Mouse (Mus musculus) liver, adult 2 months (tissue): ENCODE data around the gene Stmn1.

Experiments
- CTCF ChIP-seq: fragments of 200-500 bp; IDR thresholded peaks from 2 replicates; pipeline ENCODE4 v1.5.1; 2011; ENCODE audit warnings: low read depth, low read length, control low read depth
- POLR2A ChIP-seq: fragments of 200-500 bp; IDR thresholded peaks from 2 replicates; pipeline ENCODE4 v1.6.1; 2011; ENCODE audit warnings: low read length, control low read depth; ENCODE audit not compliant: insufficient read depth; ENCODE audit errors: extremely low read depth

- no peak for TF ChIP-seq CTCF
- no peak for TF ChIP-seq POLR2A
Measured at GRCm38 (mm10) chr4:134453619-134454400, 14.3 kb upstream of the Stmn1 start.
